Mouse (Mus musculus) G1E (cell line): ENCODE data around the gene S100a1. TPM values are rescaled to one million over a fixed set of nuclear protein-coding genes. Genes with fewer than 3 reads are reported as not detected.
A peak's percentile ranks its signal among the peaks of the same experiment; 100 is the strongest.

Experiments used
- ATAC-seq: 2 replicates; pipeline ENCODE4 v1.8.0; 2016; ENCODE audit warnings: mild to moderate bottlenecking; ENCODE audit not compliant: insufficient number of reproducible peaks, poor library complexity, low FRiP score, severe bottlenecking; ENCODE audit errors: extremely low read depth
- DNase-seq: peaks from one replicate; pipeline ENCODE4 v3.0.0; 2012; ENCODE audit warnings: low spot score
- H3K27me3 ChIP-seq: 2 replicates; pipeline ENCODE4 v1.6.1; 2012; ENCODE audit warnings: mild to moderate bottlenecking, low read length, inconsistent platforms; ENCODE audit not compliant: insufficient read depth
- H3K36me3 ChIP-seq: replicated peaks from 2 replicates; pipeline ENCODE3; 2012; ENCODE audit warnings: mild to moderate bottlenecking, inconsistent platforms
- H3K4me1 ChIP-seq: 2 replicates; pipeline ENCODE4 v1.6.1; 2012; ENCODE audit warnings: low read depth, low read length, inconsistent platforms, mixed read lengths; ENCODE audit not compliant: insufficient read depth
- H3K4me3 ChIP-seq: 2 replicates; pipeline ENCODE4 v1.5.1; 2012; ENCODE audit warnings: low read depth, mild to moderate bottlenecking, inconsistent platforms, low read length, moderate library complexity, mixed read lengths
- H3K9me3 ChIP-seq: replicated peaks from 2 replicates; pipeline ENCODE4 v1.6.1; 2012; ENCODE audit warnings: inconsistent platforms
- CTCF ChIP-seq: IDR thresholded peaks from 2 replicates; pipeline ENCODE4 v1.5.1; 2012; ENCODE audit warnings: low read depth, low read length, inconsistent platforms, mixed read lengths
- GATA1 ChIP-seq: IDR thresholded peaks from 2 replicates; pipeline ENCODE4 v1.6.1; 2012; ENCODE audit warnings: borderline replicate concordance, low read length, inconsistent platforms, mixed read lengths
- GATA2 ChIP-seq: IDR thresholded peaks from 2 replicates; pipeline ENCODE4 v1.6.1; 2012; ENCODE audit warnings: low read depth, low read length, inconsistent platforms, borderline replicate concordance
- POLR2AphosphoS5 ChIP-seq: IDR thresholded peaks from 2 replicates; pipeline ENCODE4 v1.6.1; 2012; ENCODE audit warnings: low read depth, low read length, inconsistent platforms; ENCODE audit not compliant: insufficient replicate concordance
- TAL1 ChIP-seq: conservative IDR thresholded peaks from 2 replicates; pipeline ENCODE4 v1.6.1; 2012; ENCODE audit warnings: low read depth, low read length, inconsistent platforms, mixed read lengths
- polyA plus RNA-seq: library from polyadenylated mRNA; stranded (reverse); fragments of >175 nt; gene quantifications from 2 replicates; pipeline ENCODE4 v1.2.3, GENCODE M21; 2012
- total RNA-seq, 2 experiments: library from RNA; stranded (forward) in 1 of 2; stranded (reverse) in 1 of 2; fragments of 200-1000 nt in 1 of 2; fragments of >200 nt in 1 of 2; fragmentation: Nextera tagmentation in 1 of 2; gene quantifications; 2 replicates each; pipeline ENCODE4 v1.2.3; 2014 to 2017

The S100a1 gene
- total and polyA plus RNA-seq, 3 experiments, result 5.1 to 40.8 (median 26.6) TPM

GRCm38 (mm10) chr3:90512948-90513642 is 1.1 kb downstream of the S100a1 start:
- H3K4me1 ChIP-seq, result peaks cover 33% of the 10 kb centered on the region
- H3K36me3 ChIP-seq, result peaks cover 36% of the 10 kb centered on the region
- no peaks in the 10 kb centered on the region for H3K27me3 ChIP-seq
- H3K4me3 ChIP-seq, result no peak overlapping the region
- TF ChIP-seq TAL1, result no peak
- TF ChIP-seq POLR2AphosphoS5, result no peak
- no peak for TF ChIP-seq GATA2
- TF ChIP-seq CTCF, result no peak
- no peak for TF ChIP-seq GATA1
- DNase-seq (no peak), ATAC-seq (no peak)
- no peaks in the 10 kb centered on the region for H3K9me3 ChIP-seq

GRCm38 (mm10) chr3:90512276-90512675 is 1.9 kb downstream of the S100a1 start:
- H3K9me3 ChIP-seq, result no peaks in the 10 kb centered on the region
- H3K36me3 ChIP-seq, result peaks cover 36% of the 10 kb centered on the region
- no peak for TF ChIP-seq GATA1
- no peak for TF ChIP-seq GATA2
- TF ChIP-seq TAL1, result no peak
- no peak for TF ChIP-seq POLR2AphosphoS5
- TF ChIP-seq CTCF, result no peak
- DNase-seq (no peak), ATAC-seq (no peak)
- no peaks in the 10 kb centered on the region for H3K27me3 ChIP-seq
- no peak overlapping the region for H3K4me3 ChIP-seq
- H3K4me1 ChIP-seq, result peaks cover 41% of the 10 kb centered on the region

GRCm38 (mm10) chr3:90509747-90510123 is 4.5 kb downstream of the S100a1 start:
- TF ChIP-seq CTCF (no peak), TAL1 (no peak), GATA1 (no peak), POLR2AphosphoS5 (no peak), GATA2 (no peak)
- ATAC-seq (no peak), DNase-seq (no peak)

DNA sequence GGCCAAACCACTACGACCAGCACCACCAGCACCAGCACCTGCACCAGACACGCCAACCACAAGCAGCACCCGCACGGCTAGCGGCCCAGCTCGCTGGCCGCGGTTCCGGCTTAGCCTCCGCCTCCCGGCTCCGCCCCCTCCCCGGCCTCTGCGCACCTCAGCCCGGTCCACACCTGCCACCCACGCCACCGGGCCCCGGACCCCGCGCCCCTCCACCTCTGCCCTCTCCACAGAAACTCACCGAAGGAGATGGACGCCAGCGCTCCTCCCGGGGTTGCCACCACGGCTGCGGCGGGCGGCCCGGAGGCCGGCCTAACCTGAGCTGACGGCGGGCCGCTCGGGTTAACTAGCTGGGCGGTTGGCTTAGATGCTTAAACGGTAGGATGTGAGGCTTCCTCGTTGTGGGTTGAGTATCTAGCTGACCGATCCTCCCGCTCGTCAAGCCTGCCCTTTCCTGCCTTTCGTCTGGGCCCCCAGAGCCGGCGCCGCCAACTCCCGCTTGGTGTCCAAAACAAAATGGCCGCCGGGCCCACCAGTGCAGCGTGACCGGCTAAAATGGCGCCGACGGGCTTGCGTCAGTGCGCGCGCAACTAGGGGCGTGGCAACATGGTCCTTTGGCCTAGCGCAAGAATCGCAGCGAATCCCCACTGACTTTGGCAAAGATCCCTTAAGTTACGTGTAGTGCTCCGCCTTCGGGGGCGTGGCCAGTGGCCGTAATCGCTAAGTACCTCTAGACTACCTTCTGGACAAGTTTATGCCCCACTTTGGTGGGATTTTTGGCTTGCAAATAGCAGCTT is 5.0 kb downstream of the S100a1 start, which contains the start of gene Chtop:
Gene Chtop (minus strand): TSS at position 549 of the 797 bp plus-strand sequence.
- no peak for TF ChIP-seq TAL1
- no peak for TF ChIP-seq GATA2
- TF ChIP-seq CTCF, result no peak
- TF ChIP-seq POLR2AphosphoS5, result no peak
- TF ChIP-seq GATA1, result no peak
- ATAC-seq, result peak; percentile 94
- peak; percentile 88 for DNase-seq

More at GRCm38 (mm10) chr3:90509747-90510123, 4.5 kb downstream of the S100a1 start:
- H3K4me3 ChIP-seq, result peak overlapping the region; percentile 90
- no peaks in the 10 kb centered on the region for H3K9me3 ChIP-seq
- H3K36me3 ChIP-seq, result peaks cover 49% of the 10 kb centered on the region
- no peaks in the 10 kb centered on the region for H3K27me3 ChIP-seq
- peaks cover 43% of the 10 kb centered on the region for H3K4me1 ChIP-seq

GRCm38 (mm10) chr3:90508287-90508949 is 5.8 kb downstream of the S100a1 start:
- ATAC-seq, result no peak
- Histone ChIP-seq H3K36me3 (peaks cover 62% of the 10 kb centered on the region), H3K27me3 (no peaks in the 10 kb centered on the region), H3K4me1 (peaks cover 32% of the 10 kb centered on the region), H3K4me3 (peak overlapping the region; percentile 90), H3K9me3 (no peaks in the 10 kb centered on the region)
- TF ChIP-seq CTCF, result no peak
- no peak for TF ChIP-seq POLR2AphosphoS5
- TF ChIP-seq TAL1, result no peak
- no peak for TF ChIP-seq GATA1
- TF ChIP-seq GATA2, result no peak
- no peak for DNase-seq

More for the DNA sequence above, 5.0 kb downstream of the S100a1 start, which contains the start of gene Chtop:
- peak within 1 kb of the TSS; percentile 90 for H3K4me3 ChIP-seq
- no peaks in the 10 kb centered on the region for H3K9me3 ChIP-seq
- H3K4me1 ChIP-seq, result peaks cover 37% of the 10 kb centered on the region
- peaks cover 55% of the 10 kb centered on the region for H3K36me3 ChIP-seq
- H3K27me3 ChIP-seq, result no peaks in the 10 kb centered on the region

DNA sequence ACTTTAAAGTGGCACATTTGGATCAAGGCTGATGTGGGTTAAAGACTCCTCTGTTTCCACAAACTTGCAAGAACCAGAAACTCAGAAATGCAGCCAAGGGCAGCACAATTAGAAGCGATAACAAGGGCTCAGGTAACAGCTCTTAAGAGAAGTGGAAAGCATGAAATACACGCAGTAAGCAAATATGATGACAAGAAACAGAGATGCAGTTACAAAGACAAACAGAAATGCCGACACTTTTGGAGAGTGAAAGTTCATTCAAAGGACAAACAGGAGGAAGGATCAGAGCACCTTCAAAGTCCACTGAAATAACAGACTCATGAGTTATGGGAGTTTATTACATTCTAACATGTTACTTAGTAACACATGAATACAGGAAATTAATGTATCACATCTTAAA is 7.8 kb downstream of the S100a1 start:
- no peaks in the 10 kb centered on the region for H3K27me3 ChIP-seq
- H3K36me3 ChIP-seq, result peaks cover 74% of the 10 kb centered on the region
- H3K4me3 ChIP-seq, result no peak overlapping the region
- no peak for ATAC-seq
- no peaks in the 10 kb centered on the region for H3K9me3 ChIP-seq
- no peak for DNase-seq
- TF ChIP-seq CTCF, result no peak
- TF ChIP-seq GATA1, result no peak
- TF ChIP-seq POLR2AphosphoS5, result no peak
- TF ChIP-seq GATA2, result no peak
- TF ChIP-seq TAL1, result no peak
- peaks cover 38% of the 10 kb centered on the region for H3K4me1 ChIP-seq
